Mouse (Mus musculus): ENCODE data around the gene Eln. TPM values are rescaled to one million over a fixed set of nuclear protein-coding genes. Genes with fewer than 3 reads are reported as not detected.
A peak's percentile ranks its signal among the peaks of the same experiment; 100 is the strongest.

The Eln gene
- polyA plus RNA-seq, 1 experiment, result 1.9 TPM

- TF ChIP-seq POLR2A (IDR thresholded peaks at IDR 0.05; ENCODE audit: insufficient read depth, low read length), result no peak
- TF ChIP-seq CTCF (IDR thresholded peaks at IDR 0.05; ENCODE audit: low read depth, low read length), result peak; percentile 80
- no peaks in the 10 kb centered on the region for H3K27me3 ChIP-seq (ENCODE audit: control insufficient read depth, insufficient read depth, low read length, poor library complexity, severe bottlenecking)
- no peaks in the 10 kb centered on the region for H3K36me3 ChIP-seq (ENCODE audit: control insufficient read depth, insufficient read depth, low read length, poor library complexity, severe bottlenecking)
- no peak overlapping the region for H3K4me3 ChIP-seq (ENCODE audit: low read depth, low read length)
- no peak overlapping the region for H3K27ac ChIP-seq (ENCODE audit: insufficient read depth, low read length)
- H3K9me3 ChIP-seq (replicated peaks; ENCODE audit: control insufficient read depth, insufficient read depth, low read length, poor library complexity, severe bottlenecking), result no peaks in the 10 kb centered on the region
- peaks cover 3% of the 10 kb centered on the region for H3K4me1 ChIP-seq (ENCODE audit: control insufficient read depth, insufficient read depth, low read length)
- no peak overlapping the region for H3K9ac ChIP-seq (ENCODE audit: low read depth, poor library complexity, severe bottlenecking)
Observed at GRCm38 (mm10) chr5:134747947-134748618, 960 bp upstream of the Eln start.

- TF ChIP-seq CTCF (IDR thresholded peaks at IDR 0.05; ENCODE audit: low read depth, low read length), result no peak
- TF ChIP-seq EP300 (IDR thresholded peaks at IDR 0.05; ENCODE audit: insufficient read depth, low read depth, low read length), result no peak
- no peak for TF ChIP-seq POLR2A (IDR thresholded peaks at IDR 0.05; ENCODE audit: insufficient read depth, low read length)
- Histone ChIP-seq H3K4me3 (ENCODE audit: low read depth, low read length) (no peak overlapping the region), H3K27ac (ENCODE audit: insufficient read depth, low read length) (no peak overlapping the region), H3K4me1 (ENCODE audit: control insufficient read depth, insufficient read depth, low read length) (peaks cover 3% of the 10 kb centered on the region), H3K9me3 (replicated peaks; ENCODE audit: control insufficient read depth, insufficient read depth, low read length, poor library complexity, severe bottlenecking) (no peaks in the 10 kb centered on the region), H3K27me3 (ENCODE audit: control insufficient read depth, insufficient read depth, low read length, poor library complexity, severe bottlenecking) (no peaks in the 10 kb centered on the region), H3K36me3 (ENCODE audit: control insufficient read depth, insufficient read depth, low read length, poor library complexity, severe bottlenecking) (no peaks in the 10 kb centered on the region), H3K9ac (ENCODE audit: low read depth, poor library complexity, severe bottlenecking) (peak overlapping the region; percentile 31)
Observed at GRCm38 (mm10) chr5:134747512-134747893, 380 bp upstream of the Eln start.

- no peak overlapping the region for H3K4me3 ChIP-seq (ENCODE audit: low read depth, low read length)
- H3K27me3 ChIP-seq (ENCODE audit: control insufficient read depth, insufficient read depth, low read length, poor library complexity, severe bottlenecking), result no peaks in the 10 kb centered on the region
- H3K9ac ChIP-seq (ENCODE audit: low read depth, poor library complexity, severe bottlenecking), result no peak overlapping the region
Observed at GRCm38 (mm10) chr5:134746201-134746600, 922 bp downstream of the Eln start.

GRCm38 (mm10) chr5:134745801-134746200, 1.3 kb downstream of the Eln start:
- no peaks in the 10 kb centered on the region for H3K4me1 ChIP-seq (ENCODE audit: control insufficient read depth, insufficient read depth, low read length)
- no peaks in the 10 kb centered on the region for H3K36me3 ChIP-seq (ENCODE audit: control insufficient read depth, insufficient read depth, low read length, poor library complexity, severe bottlenecking)
- no peak overlapping the region for H3K9ac ChIP-seq (ENCODE audit: low read depth, poor library complexity, severe bottlenecking)
- no peaks in the 10 kb centered on the region for H3K9me3 ChIP-seq (replicated peaks; ENCODE audit: control insufficient read depth, insufficient read depth, low read length, poor library complexity, severe bottlenecking)
- no peaks in the 10 kb centered on the region for H3K27me3 ChIP-seq (ENCODE audit: control insufficient read depth, insufficient read depth, low read length, poor library complexity, severe bottlenecking)
- H3K4me3 ChIP-seq (ENCODE audit: low read depth, low read length), result no peak overlapping the region
- no peak for TF ChIP-seq POLR2A (IDR thresholded peaks at IDR 0.05; ENCODE audit: insufficient read depth, low read length)
- TF ChIP-seq EP300 (IDR thresholded peaks at IDR 0.05; ENCODE audit: insufficient read depth, low read depth, low read length), result no peak
- no peak for TF ChIP-seq CTCF (IDR thresholded peaks at IDR 0.05; ENCODE audit: low read depth, low read length)
- no peak overlapping the region for H3K27ac ChIP-seq (ENCODE audit: insufficient read depth, low read length)

More at GRCm38 (mm10) chr5:134746201-134746600, 922 bp downstream of the Eln start:
- Histone ChIP-seq H3K36me3 (ENCODE audit: control insufficient read depth, insufficient read depth, low read length, poor library complexity, severe bottlenecking) (no peaks in the 10 kb centered on the region), H3K9me3 (replicated peaks; ENCODE audit: control insufficient read depth, insufficient read depth, low read length, poor library complexity, severe bottlenecking) (no peaks in the 10 kb centered on the region), H3K27ac (ENCODE audit: insufficient read depth, low read length) (no peak overlapping the region), H3K4me1 (ENCODE audit: control insufficient read depth, insufficient read depth, low read length) (no peaks in the 10 kb centered on the region)
- TF ChIP-seq POLR2A (IDR thresholded peaks at IDR 0.05; ENCODE audit: insufficient read depth, low read length) (no peak), CTCF (IDR thresholded peaks at IDR 0.05; ENCODE audit: low read depth, low read length) (no peak), EP300 (IDR thresholded peaks at IDR 0.05; ENCODE audit: insufficient read depth, low read depth, low read length) (no peak)

GRCm38 (mm10) chr5:134745000-134745399, 2.1 kb downstream of the Eln start:
- H3K27me3 ChIP-seq (ENCODE audit: control insufficient read depth, insufficient read depth, low read length, poor library complexity, severe bottlenecking), result no peaks in the 10 kb centered on the region

GRCm38 (mm10) chr5:134743991-134744390, 3.1 kb downstream of the Eln start:
- TF ChIP-seq EP300 (IDR thresholded peaks at IDR 0.05; ENCODE audit: insufficient read depth, low read depth, low read length), result no peak
- TF ChIP-seq POLR2A (IDR thresholded peaks at IDR 0.05; ENCODE audit: insufficient read depth, low read length), result no peak
- TF ChIP-seq CTCF (IDR thresholded peaks at IDR 0.05; ENCODE audit: low read depth, low read length), result no peak
- Histone ChIP-seq H3K27me3 (ENCODE audit: control insufficient read depth, insufficient read depth, low read length, poor library complexity, severe bottlenecking) (no peaks in the 10 kb centered on the region), H3K9ac (ENCODE audit: low read depth, poor library complexity, severe bottlenecking) (no peak overlapping the region), H3K4me1 (ENCODE audit: control insufficient read depth, insufficient read depth, low read length) (no peaks in the 10 kb centered on the region), H3K4me3 (ENCODE audit: low read depth, low read length) (no peak overlapping the region), H3K36me3 (ENCODE audit: control insufficient read depth, insufficient read depth, low read length, poor library complexity, severe bottlenecking) (no peaks in the 10 kb centered on the region), H3K9me3 (replicated peaks; ENCODE audit: control insufficient read depth, insufficient read depth, low read length, poor library complexity, severe bottlenecking) (no peaks in the 10 kb centered on the region), H3K27ac (ENCODE audit: insufficient read depth, low read length) (no peak overlapping the region)

More at GRCm38 (mm10) chr5:134745000-134745399, 2.1 kb downstream of the Eln start:
- Histone ChIP-seq H3K9ac (ENCODE audit: low read depth, poor library complexity, severe bottlenecking) (no peak overlapping the region), H3K4me3 (ENCODE audit: low read depth, low read length) (no peak overlapping the region), H3K4me1 (ENCODE audit: control insufficient read depth, insufficient read depth, low read length) (no peaks in the 10 kb centered on the region), H3K27ac (ENCODE audit: insufficient read depth, low read length) (no peak overlapping the region), H3K36me3 (ENCODE audit: control insufficient read depth, insufficient read depth, low read length, poor library complexity, severe bottlenecking) (no peaks in the 10 kb centered on the region), H3K9me3 (replicated peaks; ENCODE audit: control insufficient read depth, insufficient read depth, low read length, poor library complexity, severe bottlenecking) (no peaks in the 10 kb centered on the region)
- TF ChIP-seq POLR2A (IDR thresholded peaks at IDR 0.05; ENCODE audit: insufficient read depth, low read length) (no peak), EP300 (IDR thresholded peaks at IDR 0.05; ENCODE audit: insufficient read depth, low read depth, low read length) (no peak), CTCF (IDR thresholded peaks at IDR 0.05; ENCODE audit: low read depth, low read length) (no peak)

All from ES-Bruce4 (cell line).